Mouse (Mus musculus) left cerebral cortex, postnatal 36 days (tissue): ENCODE measurements around the gene Sertad2. TPM values are rescaled to one million over a fixed set of nuclear protein-coding genes. Genes with fewer than 3 reads are reported as not detected.
A peak's percentile ranks its signal among the peaks of the same experiment; 100 is the strongest.

Experiments used
- DNase-seq, 2 experiments: peaks; one replicate each; pipeline ENCODE4 v3.0.0; 2021 to 2022; ENCODE audit warnings: low spot score in 2 of 2, mixed read lengths in 1 of 2
- intact Hi-C: fragments of 180-260 bp; cut with DNase I; formaldehyde crosslinking; loops from one replicate; pipeline ENCODE4 v1.15.1; 2025
- total RNA-seq, 2 experiments: library from RNA; stranded (reverse); gene quantifications; 2 replicates each; pipeline ENCODE4 v1.2.3; 2021

Gene Sertad2
- total RNA-seq, 2 experiments from 2014 or later = 20.5 to 21.9 TPM

GRCm38 (mm10) chr11:20585297-20585696 lies 42.2 kb downstream of the Sertad2 start:
- intact Hi-C loops = no loop called here
- no peak for DNase-seq

GRCm38 (mm10) chr11:20586180-20586579 lies 43.1 kb downstream of the Sertad2 start:
- no peak for DNase-seq
- intact Hi-C loops = no loop called here

GRCm38 (mm10) chr11:20589393-20589792 lies 46.3 kb downstream of the Sertad2 start:
- DNase-seq = no peak
- intact Hi-C loops = no loop called here

GRCm38 (mm10) chr11:20592010-20592409 lies 49.0 kb downstream of the Sertad2 start:
- DNase-seq = no peak
- intact Hi-C loops = no loop called here

GRCm38 (mm10) chr11:20594229-20595201 lies 51.5 kb downstream of the Sertad2 start:
- DNase-seq = no peak
- intact Hi-C loops = no loop called here

GRCm38 (mm10) chr11:20603066-20603812 lies 60.2 kb downstream of the Sertad2 start:
- no peak for DNase-seq
- intact Hi-C loops = no loop called here

- DNase-seq = no peak
- intact Hi-C loops = no loop called here
These were observed 61.1 kb downstream of the Sertad2 start for GRCm38 (mm10) chr11:20604119-20604518.

- intact Hi-C loops = no loop called here
These were observed 62.6 kb downstream of the Sertad2 start for GRCm38 (mm10) chr11:20605613-20606012.

GRCm38 (mm10) chr11:20608442-20608841 lies 65.4 kb downstream of the Sertad2 start:
- DNase-seq = peak; percentile 34 to 43
- intact Hi-C loops = no loop called here

More at GRCm38 (mm10) chr11:20605613-20606012, 62.6 kb downstream of the Sertad2 start:
- no peak for DNase-seq

GRCm38 (mm10) chr11:20613223-20613622 lies 70.2 kb downstream of the Sertad2 start:
- intact Hi-C loops = no loop called here
- DNase-seq = no peak

- intact Hi-C loops = no loop called here
- DNase-seq = no peak
These were observed 73.0 kb downstream of the Sertad2 start for GRCm38 (mm10) chr11:20616103-20616502.

GRCm38 (mm10) chr11:20627146-20627545 lies 84.1 kb downstream of the Sertad2 start:
- intact Hi-C loops = no loop called here
- DNase-seq = no peak

- DNase-seq = no peak
- intact Hi-C loops = no loop called here
These were observed 85.2 kb downstream of the Sertad2 start for GRCm38 (mm10) chr11:20628216-20628615.

- no peak for DNase-seq
These were observed 86.6 kb downstream of the Sertad2 start for GRCm38 (mm10) chr11:20629700-20630099.

GRCm38 (mm10) chr11:20631026-20631940 lies 88.2 kb downstream of the Sertad2 start:
- intact Hi-C loops = loop anchor here (1.0 to 10.0 kb wide), 2 partner anchors 88 to 296 kb away; partner anchors contain the start of genes Sertad2 and Slc1a4
- peak; percentile 94 for DNase-seq

More at GRCm38 (mm10) chr11:20629700-20630099, 86.6 kb downstream of the Sertad2 start:
- intact Hi-C loops = loop anchor here (10.0 kb wide), 1 partner anchor 295 kb away; the partner anchor contains the start of gene Slc1a4

- DNase-seq = no peak
- intact Hi-C loops = loop anchor here (1.0 to 10.0 kb wide), 2 partner anchors 89 to 297 kb away; partner anchors contain the start of genes Sertad2 and Slc1a4
These were observed 89.0 kb downstream of the Sertad2 start for GRCm38 (mm10) chr11:20631941-20632618.

- no peak for DNase-seq
- intact Hi-C loops = loop anchor here (10.0 kb wide), 1 partner anchor 298 kb away; the partner anchor contains the start of gene Slc1a4
These were observed 89.5 kb downstream of the Sertad2 start for GRCm38 (mm10) chr11:20632619-20632965.

- intact Hi-C loops = loop anchor here (10.0 kb wide), 1 partner anchor 300 kb away; the partner anchor contains the start of gene Slc1a4
- no peak for DNase-seq
These were observed 91.5 kb downstream of the Sertad2 start for GRCm38 (mm10) chr11:20634543-20634942.
